Mouse (Mus musculus) WW6 (cell line): ENCODE measurements around the gene Phtf2.
"Not testable (repeated sequence)": the region's sequence is repeated elsewhere in the genome, so short reads cannot be mapped to it uniquely, and the experiment has no call there.

Source experiments
- DNase-seq: peaks from one replicate; pipeline ENCODE4 v3.0.0-alpha.2; 2013; ENCODE audit warnings: low read depth, low spot score

Gene Phtf2

GRCm38 (mm10) chr5:20778274-20778984 lies 103.5 kb downstream of the Phtf2 start:
- DNase-seq: no peak

GRCm38 (mm10) chr5:20773341-20773740 lies 108.6 kb downstream of the Phtf2 start:
- DNase-seq: no peak

- no peak for DNase-seq
These were observed 116.5 kb downstream of the Phtf2 start for GRCm38 (mm10) chr5:20765365-20765920.

GRCm38 (mm10) chr5:20762441-20762840 lies 119.5 kb downstream of the Phtf2 start:
- not testable (repeated sequence) for DNase-seq

GRCm38 (mm10) chr5:20760368-20761162 lies 121.4 kb downstream of the Phtf2 start:
- DNase-seq: no peak

GRCm38 (mm10) chr5:20759771-20760170 lies 122.2 kb downstream of the Phtf2 start:
- DNase-seq: no peak

- DNase-seq: no peak
These were observed 128.0 kb downstream of the Phtf2 start for GRCm38 (mm10) chr5:20753963-20754362.

- no peak for DNase-seq
These were observed 128.8 kb downstream of the Phtf2 start for GRCm38 (mm10) chr5:20753096-20753495.

- DNase-seq: no peak
These were observed 130.2 kb downstream of the Phtf2 start for GRCm38 (mm10) chr5:20751696-20752095.

- no peak for DNase-seq
These were observed 130.9 kb downstream of the Phtf2 start for GRCm38 (mm10) chr5:20751000-20751399.

GRCm38 (mm10) chr5:20749535-20749934 lies 132.4 kb downstream of the Phtf2 start:
- DNase-seq: no peak

- DNase-seq: no peak
These were observed 133.1 kb downstream of the Phtf2 start for GRCm38 (mm10) chr5:20748856-20749255.

- DNase-seq: no peak
These were observed 133.8 kb downstream of the Phtf2 start for GRCm38 (mm10) chr5:20748142-20748541.

GRCm38 (mm10) chr5:20741936-20742335 lies 140.0 kb downstream of the Phtf2 start:
- DNase-seq: no peak

GRCm38 (mm10) chr5:20741193-20741592 lies 140.7 kb downstream of the Phtf2 start:
- no peak for DNase-seq

- no peak for DNase-seq
These were observed 143.1 kb downstream of the Phtf2 start for GRCm38 (mm10) chr5:20738795-20739194.

- DNase-seq: not testable (repeated sequence)
These were observed 158.7 kb downstream of the Phtf2 start for GRCm38 (mm10) chr5:20723226-20723625.

GRCm38 (mm10) chr5:20720201-20720900 lies 161.6 kb downstream of the Phtf2 start:
- DNase-seq: no peak

GRCm38 (mm10) chr5:20715980-20716379 lies 165.9 kb downstream of the Phtf2 start:
- DNase-seq: not testable (repeated sequence)

- not testable (repeated sequence) for DNase-seq
These were observed 167.3 kb downstream of the Phtf2 start for GRCm38 (mm10) chr5:20714619-20715018.

GRCm38 (mm10) chr5:20710845-20711244 lies 171.1 kb downstream of the Phtf2 start:
- DNase-seq: not testable (repeated sequence)
